Mouse (Mus musculus): ENCODE measurements around the gene Zbtb49.

Zbtb49 gene

DNA sequence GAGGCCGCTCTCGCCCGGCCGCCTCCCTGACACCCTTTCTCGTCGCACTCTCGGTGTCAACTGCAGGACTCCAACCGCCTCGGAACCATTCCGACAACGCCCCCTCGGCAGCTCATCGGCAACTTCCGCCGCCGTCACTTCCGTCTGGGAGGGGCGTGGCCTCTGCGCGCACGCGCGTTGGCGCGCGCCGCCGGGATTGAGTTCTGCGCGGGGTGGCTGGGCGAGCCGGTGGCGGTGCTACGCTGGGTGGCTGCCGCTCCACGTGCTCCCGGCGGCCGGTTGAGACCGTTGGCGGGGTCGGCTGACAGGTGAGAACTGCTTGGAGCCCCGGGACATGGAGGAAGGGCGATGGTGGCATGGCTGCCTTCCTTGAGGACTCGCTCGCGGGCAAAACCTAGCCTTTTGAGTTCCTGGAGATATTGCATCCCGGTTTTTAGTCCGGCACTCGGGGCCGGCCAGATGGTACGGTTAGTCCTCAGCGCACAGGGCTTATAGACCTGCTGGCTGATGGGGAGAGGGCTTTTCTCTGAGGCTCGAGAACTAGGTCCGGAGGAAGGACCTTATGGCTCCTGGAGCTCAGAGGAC lies at the start of gene Zbtb49, which contains the start of gene Lyar:
Gene Zbtb49, minus strand, starts transcription at position 130 of the 585 bp plus-strand sequence.
Gene Lyar, plus strand, starts transcription at position 143 of the 585 bp plus-strand sequence.
- DNase-seq: peak; percentile 97 to 98

- DNase-seq: peak; percentile 73 to 78
These were observed 39.9 kb upstream of the Zbtb49 start, which contains the start of gene Tmem128 for GRCm38 (mm10) chr5:38260107-38260682. Tmem128 (plus strand) TSS chr5:38260185.

DNA sequence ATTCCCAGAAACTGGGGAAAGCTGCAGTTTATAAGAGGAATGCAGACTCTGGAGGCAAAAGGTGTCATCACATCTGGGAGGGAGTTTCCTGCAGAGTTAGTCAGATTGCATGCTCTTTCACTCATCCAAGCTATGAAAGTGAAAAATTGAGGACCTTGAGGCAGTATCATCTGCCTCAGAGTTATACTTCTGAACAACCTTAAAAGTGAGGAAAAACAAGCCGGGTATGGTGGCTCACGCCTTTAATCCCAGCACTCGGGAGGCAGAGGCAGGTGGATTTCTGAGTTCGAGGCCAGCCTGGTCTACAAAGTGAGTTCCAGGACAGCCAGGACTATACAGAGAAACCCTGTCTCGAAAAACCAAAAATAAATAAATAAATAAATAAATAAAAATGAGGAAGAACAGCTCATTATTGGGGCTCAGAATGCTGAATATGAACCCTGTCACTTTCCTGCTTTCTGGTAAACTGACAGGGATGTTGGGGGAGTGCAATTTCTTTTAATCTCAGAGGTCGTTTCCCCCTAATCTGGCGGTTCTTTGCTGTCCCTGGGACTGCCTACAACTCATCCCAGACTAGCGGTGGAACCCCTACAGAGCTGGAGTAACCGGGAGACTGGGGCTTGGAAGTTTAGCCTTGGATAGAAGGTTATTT lies 39.3 kb upstream of the Zbtb49 start:
- DNase-seq: no peak

DNA sequence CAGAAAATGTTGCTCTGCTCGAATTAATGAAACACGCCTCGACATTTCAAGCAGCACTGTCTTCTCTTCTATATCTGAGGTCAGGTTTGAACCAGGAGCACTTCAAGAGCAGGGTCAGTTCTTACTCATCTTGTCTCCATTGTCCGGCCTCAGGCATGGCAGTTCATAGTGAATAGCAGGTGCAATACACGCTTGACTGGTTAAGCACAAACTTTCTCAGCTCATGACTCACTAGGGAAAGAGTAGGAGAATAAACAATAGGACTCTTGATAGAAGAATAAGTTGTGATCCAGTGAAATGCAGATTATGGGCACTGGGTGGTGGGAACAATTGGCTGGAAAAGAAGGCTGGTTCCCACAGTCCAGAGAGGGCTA lies 38.5 kb upstream of the Zbtb49 start:
- DNase-seq: no peak

- no peak for DNase-seq
These were observed 37.9 kb upstream of the Zbtb49 start for GRCm38 (mm10) chr5:38258034-38258772.

- DNase-seq: no peak
These were observed 36.3 kb upstream of the Zbtb49 start for GRCm38 (mm10) chr5:38256551-38256950.

DNA sequence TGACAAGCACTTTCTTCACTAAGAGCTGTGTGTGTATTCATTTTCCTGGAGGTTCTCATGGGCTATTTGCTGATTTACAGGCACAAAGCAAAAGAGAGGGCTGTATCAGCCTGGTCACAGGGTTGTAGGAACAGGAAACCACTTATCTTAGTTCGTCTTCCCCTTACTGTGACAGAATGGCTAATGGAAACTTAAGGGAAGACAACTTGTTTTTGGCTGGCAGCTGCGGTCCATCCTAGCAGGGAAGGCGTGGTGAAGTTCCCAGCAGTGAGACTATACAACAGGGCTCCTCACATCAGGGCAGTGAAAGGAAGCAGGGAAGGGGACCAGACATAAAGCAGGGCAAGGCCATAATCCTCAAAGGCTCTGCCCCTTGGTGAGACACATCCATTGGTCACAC lies 35.4 kb upstream of the Zbtb49 start:
- no peak for DNase-seq

- peak; percentile 50 to 54 for DNase-seq
These were observed 34.9 kb upstream of the Zbtb49 start for GRCm38 (mm10) chr5:38255195-38255594.

GRCm38 (mm10) chr5:38241966-38242365 lies 21.7 kb upstream of the Zbtb49 start:
- no peak for DNase-seq

GRCm38 (mm10) chr5:38241473-38241834 lies 21.2 kb upstream of the Zbtb49 start:
- DNase-seq: no peak

DNA sequence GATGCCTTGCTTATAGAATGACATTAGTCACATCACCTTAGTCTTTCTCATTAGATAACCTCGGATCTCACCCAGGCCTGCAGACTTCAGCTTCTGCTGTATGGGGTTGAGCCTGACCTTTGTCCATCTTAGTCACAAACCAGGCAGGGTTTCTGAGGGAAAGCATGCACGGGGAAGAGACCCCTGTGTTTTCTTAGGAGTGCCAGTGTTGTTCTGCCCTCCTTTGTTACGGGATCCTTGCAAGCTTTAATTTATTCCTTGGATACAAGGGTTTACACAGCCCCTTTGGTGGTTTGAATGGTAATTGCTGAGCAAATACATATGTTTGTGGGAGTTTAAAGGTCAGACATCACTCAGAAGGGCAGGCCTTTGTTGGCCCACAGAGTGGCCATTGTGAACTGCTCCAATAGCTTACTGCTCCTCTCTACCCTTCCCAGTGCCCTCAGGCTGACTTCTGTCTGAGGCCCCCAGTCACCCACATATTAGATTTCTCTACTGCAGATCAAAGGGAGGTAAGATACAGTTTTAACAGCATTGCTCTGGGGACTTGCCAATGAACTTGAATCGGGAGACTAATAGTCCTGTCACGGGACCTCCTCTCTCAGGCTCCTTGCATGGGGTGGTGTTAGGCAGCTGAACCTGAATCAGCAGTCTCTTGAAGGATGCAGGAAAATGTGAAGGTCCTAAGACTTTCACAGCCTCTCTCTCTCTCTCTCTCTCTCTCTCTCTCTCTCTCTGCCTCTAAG lies 20.6 kb upstream of the Zbtb49 start:
- DNase-seq: no peak

DNA sequence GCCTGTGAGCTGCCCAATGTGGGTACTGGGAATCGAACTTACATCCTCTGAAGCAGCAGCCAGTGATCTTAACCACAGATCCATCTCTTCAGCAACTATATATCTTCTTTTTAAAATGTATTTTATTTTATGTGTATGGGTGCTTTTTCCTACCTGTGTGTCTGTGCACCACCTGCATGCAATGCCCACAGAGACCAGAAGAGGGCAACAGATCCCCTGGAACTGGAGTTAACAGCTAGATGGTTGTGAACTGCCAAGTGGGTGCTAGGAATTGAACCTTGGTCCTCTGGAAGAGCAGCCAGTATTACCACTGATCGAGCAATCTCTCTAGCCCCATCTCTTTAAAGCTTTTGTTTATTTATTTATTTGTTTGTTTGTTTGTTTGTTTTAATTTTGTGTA lies 16.4 kb upstream of the Zbtb49 start:
- DNase-seq: no peak

DNA sequence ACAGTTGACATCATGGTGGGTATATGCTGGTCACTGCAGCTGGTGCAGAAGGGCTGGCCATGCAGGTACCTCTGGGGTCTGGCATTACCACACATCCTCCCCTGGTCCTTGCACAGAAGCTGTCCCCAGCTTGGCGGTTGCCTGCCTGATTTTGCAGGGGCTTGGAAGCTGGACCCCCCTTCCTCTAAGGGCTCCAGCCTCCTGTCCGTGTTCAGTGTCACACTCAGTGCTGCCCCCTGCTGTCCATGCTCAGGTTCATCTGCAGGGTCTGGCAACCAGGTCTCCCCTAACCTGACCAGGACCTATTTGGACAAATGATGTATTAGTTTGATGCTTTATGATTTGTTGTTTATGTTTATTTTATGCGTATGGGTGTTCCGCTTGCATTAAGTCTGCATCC lies 15.2 kb upstream of the Zbtb49 start:
- peak; percentile 81 to 83 for DNase-seq

- no peak for DNase-seq
These were observed 418 bp downstream of the Zbtb49 start for GRCm38 (mm10) chr5:38219771-38220307.

DNA sequence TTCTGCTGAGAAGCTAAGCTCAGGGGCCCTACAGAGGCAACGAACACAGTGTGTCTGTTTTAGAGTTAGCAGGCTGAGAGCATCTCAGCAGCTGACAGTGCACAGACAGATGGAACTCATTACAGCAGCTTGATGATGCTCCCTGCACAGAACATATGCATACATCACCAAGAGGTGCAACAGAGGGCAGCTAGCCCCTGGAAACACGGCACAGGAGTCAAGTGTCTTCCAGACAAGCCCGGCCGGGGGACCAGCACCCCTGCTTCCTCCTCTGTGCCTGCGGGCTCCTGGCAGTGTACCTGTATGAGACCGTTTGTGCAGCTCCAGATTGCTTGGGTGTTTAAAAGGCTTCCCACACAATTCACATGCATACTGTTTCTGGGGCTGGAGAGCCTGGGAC lies 7.2 kb downstream of the Zbtb49 start:
- no peak for DNase-seq

GRCm38 (mm10) chr5:38211691-38212090 lies 8.6 kb downstream of the Zbtb49 start:
- peak; percentile 76 to 78 for DNase-seq

DNA sequence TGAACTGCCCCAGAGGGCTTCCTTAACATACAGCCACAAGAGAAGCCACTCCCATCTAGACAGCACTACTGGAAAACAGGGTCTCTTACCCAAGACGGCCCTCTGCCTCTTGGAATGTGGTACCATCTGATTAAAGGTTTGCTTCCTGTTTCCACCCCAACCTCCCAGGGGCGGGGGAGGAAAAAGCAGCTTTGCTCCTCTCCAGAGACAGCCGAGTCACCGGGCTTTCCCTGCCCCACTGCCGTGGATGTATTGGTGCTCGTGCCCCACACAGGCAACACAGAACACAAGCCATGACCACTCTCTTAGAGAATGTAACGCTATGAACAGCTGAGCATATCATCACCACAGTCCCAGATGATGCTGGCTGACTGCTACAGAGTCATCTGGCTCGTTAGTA lies 11.3 kb downstream of the Zbtb49 start:
- DNase-seq: no peak

DNA sequence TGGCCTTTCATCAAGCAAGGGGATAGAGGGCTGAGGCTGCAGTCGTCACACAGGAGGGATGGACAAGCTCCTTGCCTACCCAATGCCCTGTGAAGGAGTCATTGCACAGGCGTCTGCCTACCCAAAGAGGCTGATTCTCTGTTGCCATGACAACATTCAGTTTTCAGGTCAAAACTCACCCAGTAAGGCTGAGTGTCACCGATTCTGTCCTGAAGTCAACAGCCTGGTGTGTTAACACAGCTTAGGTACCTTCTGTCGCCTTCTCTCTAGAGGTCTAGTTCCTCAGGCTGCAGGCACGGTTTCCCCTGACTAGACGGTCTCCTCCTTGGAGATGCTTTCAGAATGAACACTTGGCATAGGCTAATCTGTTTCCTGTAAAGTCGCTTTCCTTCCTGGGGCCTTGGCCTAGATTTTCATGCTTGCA lies 14.9 kb downstream of the Zbtb49 start:
- DNase-seq: no peak

DNA sequence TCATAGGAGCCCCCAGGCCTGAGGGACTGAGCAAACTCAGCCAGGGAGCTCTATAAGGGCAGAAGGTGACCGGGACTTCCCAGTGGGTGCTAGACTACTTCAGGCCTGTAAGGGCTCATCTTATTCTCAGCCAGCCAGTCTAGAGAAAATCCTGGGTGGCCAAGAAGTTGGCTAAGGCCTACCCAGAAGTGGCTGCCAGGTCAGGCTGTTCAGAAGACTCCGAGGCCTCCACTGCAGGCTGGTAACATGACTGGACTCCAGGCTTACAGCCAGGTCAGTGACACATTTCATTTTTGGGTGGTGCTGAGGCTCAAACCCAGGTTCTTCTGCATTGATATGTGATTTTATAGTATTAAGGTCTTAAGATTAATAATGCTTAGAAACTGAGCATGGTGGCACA lies 20.6 kb downstream of the Zbtb49 start:
- DNase-seq: no peak

DNA sequence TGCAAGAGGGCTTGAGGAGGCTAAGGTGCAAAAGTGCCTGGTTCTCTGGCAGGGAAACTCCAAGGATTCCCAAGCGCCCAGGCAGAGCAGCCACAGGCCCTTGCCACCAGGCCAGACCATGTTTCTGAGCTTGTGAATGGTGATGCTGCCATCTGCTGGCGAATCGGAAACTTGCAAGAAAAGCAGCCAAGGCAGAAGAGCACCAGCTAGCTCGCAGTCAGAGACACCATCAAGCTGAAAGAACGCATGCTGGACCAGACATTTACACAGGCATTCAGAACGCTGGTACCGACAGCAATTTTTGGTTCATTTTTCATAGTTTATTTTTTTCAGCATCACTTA lies 22.8 kb downstream of the Zbtb49 start:
- peak; percentile 79 for DNase-seq

DNA sequence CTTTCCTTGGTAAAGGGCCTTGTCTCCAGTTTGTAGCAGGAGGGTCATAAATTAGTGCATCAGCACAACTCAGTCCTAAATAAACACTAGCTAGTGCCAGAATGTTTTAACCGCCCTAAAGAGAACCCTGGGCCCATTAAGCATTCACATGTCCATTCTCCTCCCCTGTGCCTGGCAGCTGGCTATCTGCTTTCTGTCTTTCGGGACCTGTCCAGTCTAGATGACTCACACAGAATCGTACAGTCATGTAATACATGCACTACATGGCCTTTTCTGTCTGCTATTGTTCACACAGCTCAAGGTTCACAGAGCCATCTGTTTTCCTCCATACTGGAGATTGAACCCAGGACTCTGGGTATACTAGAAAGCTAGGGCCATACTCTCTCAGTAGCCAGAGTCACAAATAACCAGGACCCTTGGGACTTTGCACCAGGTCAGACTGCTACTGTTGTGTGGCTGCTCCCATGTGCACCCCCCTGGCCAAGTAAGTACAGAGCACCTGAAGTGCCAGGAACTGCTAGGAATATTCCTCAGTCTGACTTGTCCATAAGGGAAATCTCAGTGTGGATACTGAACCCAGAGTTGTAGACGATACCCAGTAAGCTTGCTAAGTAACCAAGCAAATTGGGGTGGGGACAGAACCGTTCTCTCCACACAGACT lies 23.3 kb downstream of the Zbtb49 start:
- DNase-seq: no peak

GRCm38 (mm10) chr5:38195941-38196340 lies 24.3 kb downstream of the Zbtb49 start:
- DNase-seq: no peak

Measured in B cell, adult 2 months (primary cell).